Mouse (Mus musculus) monocyte, adult 59 days (primary cell): Measurements from ENCODE around the gene Slc35b4. TPM values are rescaled to one million over a fixed set of nuclear protein-coding genes. Genes with fewer than 3 reads are reported as not detected.

Source experiments
- total RNA-seq, 2 experiments: library from RNA; stranded (reverse); gene quantifications; one replicate each; pipeline ENCODE4 v1.2.4; 2023

The Slc35b4 gene
- total RNA-seq = 10 to 100 TPM; 22.3 to 30.7 TPM

DNA sequence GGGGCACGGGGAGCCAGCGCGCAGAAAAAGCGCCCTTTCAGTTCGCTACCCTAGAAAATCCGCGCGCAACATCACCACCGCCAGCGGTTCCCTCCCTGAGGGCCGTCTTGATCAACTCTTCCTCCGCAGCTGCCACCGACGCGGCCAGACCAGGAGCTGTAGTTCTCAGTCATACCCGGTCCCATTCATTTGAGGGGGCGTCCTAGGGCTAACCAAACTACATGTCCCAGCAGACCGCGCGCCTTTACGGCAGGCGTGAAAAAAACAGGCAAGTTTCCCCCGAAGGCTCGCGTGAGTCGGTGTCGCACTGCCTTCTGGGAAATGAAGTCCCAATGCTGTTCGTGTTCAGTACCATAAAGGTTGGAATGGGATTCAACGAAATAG lies at the start of gene Slc35b4:
Slc35b4 (minus strand) TSS at position 248 of the 384 bp plus-strand sequence.

Other genes with a start within 250 kb of the Slc35b4 start
- under 1 TPM in 1 of 2 experiments, not detected in 1; 0.10 TPM for gene Lrguk, start 147.7 kb downstream of the Slc35b4 start, total RNA-seq
- gene Akr1b3, start 140.4 kb upstream of the Slc35b4 start, total RNA-seq = 10 to 100 TPM; 58.3 to 77.7 TPM
- gene Akr1b8, start 177.0 kb upstream of the Slc35b4 start, total RNA-seq = under 1 TPM in 1 of 2 experiments, not detected in 1; 0.37 TPM
- 10 to 100 TPM; 37.6 to 45.5 TPM for gene Akr1b10, start 207.1 kb upstream of the Slc35b4 start, total RNA-seq
- 1 to 10 TPM; 4.4 to 5.0 TPM for gene Akr1b7, start 235.2 kb upstream of the Slc35b4 start, total RNA-seq